Mouse (Mus musculus) lung, adult 18-20 months (tissue): Measurements from ENCODE around the gene Coq10a.
"Not testable (repeated sequence)": the region's sequence is repeated elsewhere in the genome, so short reads cannot be mapped to it uniquely, and the experiment has no call there.

Experiments used
- DNase-seq, 2 experiments: peaks; one replicate each; pipeline ENCODE4 v3.0.0; 2022; ENCODE audit warnings: mixed read lengths in 2 of 2

Coq10a gene

DNA sequence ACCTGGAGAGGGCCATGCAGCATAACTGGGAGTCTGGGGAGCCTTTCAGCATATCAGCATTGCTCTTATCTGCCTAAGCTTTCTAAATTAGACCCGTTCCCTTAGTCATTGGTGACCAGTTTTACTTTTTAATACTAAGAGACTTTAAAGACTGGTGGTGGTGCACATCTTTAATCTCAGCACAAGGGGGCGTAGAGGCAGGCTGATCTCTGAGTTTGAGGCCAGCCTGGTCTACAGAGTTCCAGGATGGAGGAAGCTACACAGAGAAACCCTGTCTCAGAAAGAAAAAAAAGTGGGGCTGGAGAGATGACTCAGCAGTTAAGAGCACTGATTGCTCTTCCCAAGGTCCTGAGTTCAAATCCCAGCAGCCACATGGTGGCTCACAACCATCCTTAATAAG, 28.5 kb downstream of the Coq10a start:
- DNase-seq, result no peak

DNA sequence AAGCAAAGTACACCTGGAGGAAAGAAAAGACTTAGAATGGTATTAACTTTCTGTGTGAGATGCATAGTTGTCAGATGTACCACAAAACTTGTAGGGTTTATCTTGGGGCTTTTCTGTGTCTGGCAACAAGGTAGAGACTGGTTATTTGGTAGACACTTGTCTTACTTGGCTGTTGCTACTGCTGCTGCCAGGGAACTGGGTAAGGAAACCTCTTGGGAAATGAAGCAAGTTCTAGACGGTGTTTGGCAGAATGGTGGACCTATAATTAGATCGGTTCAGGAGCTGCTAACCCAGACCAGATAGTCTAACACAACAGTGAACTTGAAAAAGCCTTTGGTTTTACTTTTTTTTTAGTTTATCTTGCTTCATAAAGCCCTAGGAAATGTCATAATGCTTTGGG, 29.8 kb downstream of the Coq10a start:
- DNase-seq, result no peak

DNA sequence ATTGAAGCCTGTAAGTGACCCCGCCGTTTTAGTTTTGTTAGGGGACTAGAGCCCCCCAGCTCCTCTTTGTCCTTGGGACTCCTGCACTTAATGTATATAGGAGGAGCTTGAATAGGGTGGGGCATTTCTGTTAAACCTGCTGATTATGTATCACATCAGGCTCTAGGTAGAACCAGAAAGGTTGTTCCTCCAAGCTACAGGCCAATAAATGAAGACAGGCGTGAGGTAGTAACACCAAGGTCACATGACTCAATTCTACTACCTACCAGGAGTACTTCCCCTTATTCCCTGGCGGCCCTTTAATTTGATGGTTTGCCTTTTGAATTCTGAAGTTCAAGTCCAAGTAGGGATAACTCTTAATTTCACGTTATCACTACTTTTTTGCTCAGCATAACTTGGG, 30.4 kb downstream of the Coq10a start:
- DNase-seq, result no peak

DNA sequence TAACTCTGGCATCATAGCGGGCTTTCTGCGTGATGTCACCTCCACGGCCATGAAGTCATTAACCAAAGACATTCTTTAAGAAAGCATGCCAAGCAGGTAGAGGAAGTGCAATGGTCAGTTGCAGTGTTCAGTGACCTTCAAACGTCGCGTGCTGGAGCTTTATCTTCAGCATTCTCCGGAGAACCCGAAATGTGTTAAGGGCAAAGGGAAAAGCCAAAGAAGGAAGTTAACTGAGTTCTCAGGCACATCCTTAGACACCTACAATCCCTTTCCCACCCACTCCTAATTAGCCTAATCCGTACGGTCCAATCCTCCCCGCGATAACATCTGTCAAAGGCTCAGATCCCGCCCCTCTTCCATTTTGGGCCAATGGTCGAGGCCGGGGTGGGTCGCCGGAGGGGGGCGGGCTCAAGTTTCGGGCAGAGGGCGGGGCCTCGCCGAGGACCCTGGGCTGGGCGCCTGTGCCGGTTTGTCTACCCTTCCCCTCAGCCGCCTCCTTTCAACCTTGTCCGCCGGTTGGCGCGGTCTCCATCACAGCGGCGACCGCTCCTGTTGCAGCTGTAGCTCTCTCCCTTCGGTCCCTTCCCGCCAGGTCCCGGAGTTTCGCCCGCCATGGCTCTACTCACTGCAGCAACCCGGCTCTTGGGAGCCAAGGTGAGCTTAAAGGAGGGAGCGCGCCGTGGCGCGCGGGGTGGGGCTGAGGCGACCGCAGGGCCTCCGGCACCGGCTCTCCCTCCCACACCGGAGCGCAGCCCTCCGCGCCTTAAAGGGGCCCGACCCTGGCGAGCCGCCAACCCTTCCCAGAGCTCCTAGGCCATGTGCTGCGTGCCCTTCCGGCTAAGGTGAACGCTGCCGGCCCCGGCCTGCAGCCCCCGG, 31.3 kb downstream of the Coq10a start, which contains the start of gene Cs:
Gene Cs, plus strand, starts transcription at position 429 of the 876 bp plus-strand sequence.
- peak; percentile 96 to 98 for DNase-seq

DNA sequence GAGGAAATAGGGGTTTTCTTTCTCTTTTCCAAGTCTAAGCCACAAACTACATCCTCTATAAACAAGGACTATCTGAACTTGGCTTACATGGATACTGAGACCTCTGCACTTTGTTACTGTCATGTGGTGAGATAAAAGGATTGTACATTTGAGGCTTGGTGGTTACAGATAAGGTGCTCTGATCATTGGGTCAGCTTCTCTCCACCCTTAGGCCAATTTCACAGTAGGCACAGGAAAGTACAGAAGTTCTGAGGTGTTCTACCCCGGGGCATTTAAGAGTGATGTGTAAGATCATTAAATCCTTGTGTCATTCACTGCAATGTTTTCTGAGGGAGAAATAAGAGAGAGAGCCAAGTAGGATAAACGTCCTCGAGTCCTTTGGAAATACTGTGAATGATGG, 32.2 kb downstream of the Coq10a start:
- DNase-seq, result no peak

DNA sequence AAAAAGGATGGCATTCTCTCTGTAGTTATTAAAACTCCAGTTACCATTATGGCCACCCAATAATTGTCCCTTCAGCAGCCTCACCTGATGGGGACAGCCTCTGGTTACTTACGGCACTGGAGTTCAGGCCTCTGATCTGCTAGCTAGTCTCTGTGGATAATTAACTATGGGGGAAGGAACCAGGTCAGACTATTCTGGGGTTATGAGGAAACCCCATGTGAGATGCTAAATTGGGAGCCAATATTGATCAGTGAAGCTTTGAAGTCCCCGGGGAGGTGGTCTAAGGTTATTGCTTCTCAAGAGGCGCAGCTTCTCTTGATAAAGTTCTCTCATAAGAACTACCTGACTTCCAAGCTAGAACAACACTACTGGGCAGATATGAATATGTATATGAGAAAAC, 32.6 kb downstream of the Coq10a start:
- DNase-seq, result no peak

DNA sequence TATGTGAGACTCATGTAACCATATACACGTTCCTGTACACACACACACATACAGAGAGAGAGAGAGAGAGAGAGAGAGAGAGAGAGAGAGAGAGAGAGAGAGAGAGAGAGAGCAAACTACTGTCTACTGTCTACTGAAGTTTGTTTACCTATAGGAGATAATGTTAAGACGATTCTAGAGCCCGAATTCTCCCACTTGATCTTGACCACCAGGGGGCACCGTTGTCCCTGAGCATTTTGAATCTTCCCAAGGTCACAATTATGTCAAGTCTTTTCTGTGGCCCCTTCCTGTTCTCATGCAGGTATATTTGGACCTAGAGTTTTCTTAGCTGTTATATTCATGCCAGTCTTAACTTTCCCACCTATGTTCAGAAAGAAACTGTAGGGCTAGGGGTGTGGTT, 33.2 kb downstream of the Coq10a start:
- peak; percentile 73 to 79 for DNase-seq

DNA sequence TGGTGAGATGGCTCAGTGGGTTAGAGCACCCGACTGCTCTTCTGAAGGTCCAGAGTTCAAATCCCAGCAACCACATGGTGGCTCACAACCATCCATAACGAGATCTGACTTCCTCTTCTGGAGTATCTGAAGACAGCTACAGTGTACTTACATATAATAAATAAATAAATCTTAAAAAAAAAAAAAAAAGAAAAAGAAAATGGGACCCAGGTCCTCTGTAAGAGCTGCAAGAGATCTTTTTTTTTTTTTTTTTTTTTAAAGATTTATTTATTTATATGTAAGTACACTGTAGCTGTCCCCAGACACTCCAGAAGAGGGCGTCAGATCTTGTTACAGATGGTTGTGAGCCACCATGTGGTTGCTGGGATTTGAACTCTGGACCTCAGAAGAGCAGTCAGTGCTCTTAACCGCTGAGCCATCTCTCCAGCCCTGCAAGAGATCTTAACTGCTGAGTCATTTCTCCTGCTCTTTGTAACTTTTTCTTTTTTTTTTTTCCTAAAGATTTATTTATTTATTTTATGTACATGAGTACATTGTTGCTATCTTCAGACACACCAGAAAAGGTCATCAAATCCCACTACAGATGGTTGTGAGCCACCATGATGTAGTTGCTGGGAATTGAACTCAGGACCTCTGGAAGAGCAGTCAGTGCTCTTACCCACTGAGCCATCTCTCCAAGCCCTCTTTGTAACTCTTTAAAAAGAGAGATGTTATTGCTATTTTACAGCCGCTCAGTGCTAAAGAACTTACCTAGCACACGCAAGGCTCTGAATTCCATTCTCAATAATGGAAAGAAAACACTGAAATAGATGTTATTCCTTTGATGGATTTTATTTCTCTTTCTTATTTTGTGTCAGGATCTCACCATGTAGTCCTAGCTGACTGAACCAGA, 36.2 kb downstream of the Coq10a start:
- not testable (repeated sequence) for DNase-seq

DNA sequence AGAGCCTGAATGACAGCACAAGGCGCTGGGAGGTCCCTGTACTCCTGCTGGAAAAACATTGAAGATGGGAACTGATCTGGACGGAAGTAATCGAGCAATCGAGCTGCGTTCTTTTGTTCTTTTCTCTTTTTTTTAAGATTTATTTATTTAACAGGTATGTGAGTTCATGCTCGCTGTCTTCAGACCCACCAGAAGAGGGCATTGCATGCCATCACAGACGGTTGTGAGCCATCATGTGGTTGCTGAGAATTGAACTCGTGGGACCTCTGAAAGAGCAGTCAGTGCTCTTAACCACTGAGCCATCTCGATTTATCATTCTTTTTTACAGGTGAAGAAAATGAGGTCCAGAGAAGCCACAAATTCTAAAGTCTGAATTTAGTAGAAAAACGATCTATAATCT, 41.2 kb downstream of the Coq10a start:
- DNase-seq, result no peak

DNA sequence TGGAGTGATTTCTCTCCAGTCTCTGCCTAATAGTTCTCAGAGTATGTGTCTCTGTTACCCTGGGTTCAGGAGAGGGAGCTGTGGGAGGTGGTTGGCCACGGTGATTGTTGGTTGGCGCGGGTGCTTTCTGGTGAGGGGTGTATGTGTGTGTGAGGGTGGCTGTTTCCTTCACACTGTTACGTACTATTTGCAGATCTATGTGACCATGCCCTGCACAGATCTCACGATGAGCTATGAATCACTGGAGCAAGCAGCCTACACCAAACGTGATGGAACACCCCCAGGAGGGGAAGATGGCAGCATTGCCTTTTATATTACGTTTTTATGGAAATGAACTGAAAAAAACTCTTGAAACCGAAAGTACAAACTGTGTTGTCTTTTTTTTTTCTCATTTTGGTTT, 42.0 kb downstream of the Coq10a start:
- DNase-seq, result no peak

DNA sequence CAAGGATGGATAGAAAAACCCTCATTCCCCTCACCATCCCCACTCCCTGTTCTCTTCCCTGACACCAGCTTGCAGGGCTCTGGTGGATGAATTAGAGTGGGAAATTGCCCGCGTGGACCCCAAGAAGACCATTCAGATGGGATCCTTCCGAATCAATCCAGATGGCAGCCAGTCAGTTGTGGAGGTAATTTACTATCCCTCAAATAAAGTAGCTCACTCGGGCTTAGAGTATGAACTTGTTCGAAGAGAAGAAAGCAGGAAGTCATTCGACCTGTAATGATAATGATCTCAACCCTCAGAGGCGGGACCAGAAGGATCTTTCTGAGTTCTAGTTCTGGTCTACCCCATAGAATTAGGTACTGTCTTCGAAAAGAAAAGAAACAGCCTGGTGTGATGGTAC, 45.3 kb downstream of the Coq10a start:
- no peak for DNase-seq

DNA sequence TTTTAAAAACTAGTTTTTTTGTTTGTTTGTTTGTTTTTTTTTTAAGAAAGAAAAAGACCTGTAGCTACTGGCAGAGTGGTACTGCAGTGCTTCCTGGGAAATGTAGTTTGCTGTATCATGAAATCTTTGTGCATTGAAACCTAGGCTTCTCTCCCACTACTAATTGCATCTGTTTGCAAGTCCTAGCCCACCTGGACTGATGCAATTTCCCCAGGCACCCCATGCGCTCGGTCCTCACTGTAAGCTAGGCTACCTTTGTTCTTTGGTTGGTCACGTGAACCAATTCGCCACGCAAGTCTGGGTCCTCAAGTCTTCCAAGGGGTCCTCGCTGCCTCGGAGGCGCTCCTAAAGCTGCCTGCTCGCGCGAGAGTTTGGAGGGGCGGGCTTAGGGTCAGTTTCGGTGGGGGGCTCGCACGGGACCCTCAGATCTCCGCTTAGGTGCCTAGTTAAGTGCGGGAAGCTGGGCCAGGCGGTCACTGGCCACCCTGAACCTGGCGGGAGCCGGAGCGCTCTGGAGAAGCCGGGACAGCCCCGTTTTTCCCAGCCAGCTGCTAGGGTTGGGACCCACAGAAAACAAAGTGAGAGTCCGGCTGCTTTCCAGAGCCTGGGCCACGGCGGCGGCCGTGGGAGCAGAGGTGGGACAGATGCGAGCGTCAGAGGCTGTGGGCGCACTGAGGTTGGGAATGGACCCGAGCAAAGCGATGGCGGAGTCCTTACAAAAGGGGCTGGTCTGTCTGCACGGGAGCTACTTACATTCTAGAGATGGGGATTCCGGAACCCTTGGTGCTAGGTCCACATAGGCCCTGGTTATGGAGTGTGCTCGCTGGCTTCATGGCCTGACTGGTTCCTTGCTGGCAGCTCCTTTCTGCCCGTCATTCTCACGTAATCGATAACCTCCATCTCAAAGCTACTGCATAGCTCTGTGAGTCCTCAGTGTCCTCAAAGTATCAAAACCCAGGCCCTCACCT, 46.4 kb downstream of the Coq10a start, which contains the start of gene Cnpy2:
Gene Cnpy2, plus strand, starts transcription at position 319 of the 968 bp plus-strand sequence.
- peak; percentile 81 to 88 for DNase-seq

DNA sequence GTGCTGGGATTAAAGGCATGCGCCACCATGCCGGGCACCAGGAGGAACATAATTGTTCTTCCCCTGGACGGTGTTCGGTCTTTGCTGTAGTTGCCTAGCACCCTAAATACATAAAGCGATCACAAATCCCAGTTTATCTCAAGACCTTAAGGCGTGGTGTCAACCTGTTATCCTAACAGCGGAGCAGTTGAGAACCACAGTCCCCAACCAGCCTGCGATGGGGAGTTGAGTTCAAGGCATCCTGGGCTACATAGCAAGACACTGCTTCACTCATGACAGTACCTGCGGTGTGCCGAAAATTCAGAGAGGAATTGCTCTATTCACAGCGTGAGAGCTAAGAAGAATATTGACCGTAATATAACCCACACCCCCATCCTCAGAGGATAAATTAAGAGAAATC, 47.2 kb downstream of the Coq10a start:
- DNase-seq, result no peak

DNA sequence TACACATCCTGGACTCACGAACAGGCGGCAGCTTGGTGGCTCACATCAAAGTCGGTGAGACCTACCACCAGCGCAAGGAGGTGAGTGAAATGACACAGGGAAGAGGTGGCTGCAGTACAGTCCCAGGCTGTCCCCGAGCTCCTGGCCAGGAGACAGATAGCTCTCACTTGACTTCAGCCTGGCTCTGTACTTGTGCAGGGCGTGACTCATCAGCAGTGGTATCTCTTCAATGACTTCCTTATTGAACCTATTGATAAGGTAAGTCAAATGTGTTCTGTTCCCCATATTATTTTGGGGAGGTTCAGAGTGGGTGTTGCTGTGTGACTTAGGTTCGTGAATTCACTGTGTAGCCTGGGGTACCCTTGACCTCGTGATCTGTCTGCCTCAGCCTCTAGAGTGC, 53.2 kb downstream of the Coq10a start:
- no peak for DNase-seq
